Mouse (Mus musculus) midbrain, embryonic 14.5 days (tissue): ENCODE measurements around the gene Ercc1. TPM values are rescaled to one million over a fixed set of nuclear protein-coding genes. Genes with fewer than 3 reads are reported as not detected.
A peak's percentile ranks its signal among the peaks of the same experiment; 100 is the strongest.

ENCODE experiments used
- ATAC-seq: fragments of 200-750 bp; cut with Nextera tagmentation; 2 replicates; pipeline ENCODE4 v1.8.0; 2017; ENCODE audit warnings: moderate number of reproducible peaks, moderate library complexity; ENCODE audit not compliant: low FRiP score, low TSS enrichment
- DNase-seq: peaks from one replicate; pipeline ENCODE4 v3.0.0-alpha.2; 2015
- H3K27ac ChIP-seq: fragments of 300-500 bp; sonication (generic); replicated peaks from 2 replicates; pipeline ENCODE4 v1.5.1; 2014; ENCODE audit warnings: mild to moderate bottlenecking, low read depth, low read length, moderate library complexity
- H3K27me3 ChIP-seq: fragments of 300-500 bp; sonication (generic); 2 replicates; pipeline ENCODE4 v1.6.1; 2014; ENCODE audit warnings: low read length, control low read depth, mixed read lengths; ENCODE audit not compliant: control insufficient read depth, insufficient read depth
- H3K36me3 ChIP-seq: fragments of 300-500 bp; sonication (generic); 2 replicates; pipeline ENCODE4 v1.6.1; 2014; ENCODE audit warnings: low read length, control low read depth; ENCODE audit not compliant: control insufficient read depth, insufficient read depth
- H3K4me1 ChIP-seq: fragments of 300-500 bp; sonication (generic); 2 replicates; pipeline ENCODE4 v1.6.1; 2014; ENCODE audit warnings: mild to moderate bottlenecking, antibody characterized with exemption, low read length, control low read depth; ENCODE audit not compliant: control insufficient read depth, insufficient read depth
- H3K4me2 ChIP-seq: fragments of 300-500 bp; sonication (generic); 2 replicates; pipeline ENCODE4 v1.6.1; 2014; ENCODE audit warnings: mild to moderate bottlenecking, low read length, moderate library complexity
- H3K4me3 ChIP-seq: fragments of 300-500 bp; sonication (generic); replicated peaks from 2 replicates; pipeline ENCODE4 v1.5.1; 2014; ENCODE audit warnings: low read depth, low read length
- H3K9ac ChIP-seq: fragments of 300-500 bp; sonication (generic); replicated peaks from 2 replicates; pipeline ENCODE4 v1.6.1; 2014; ENCODE audit warnings: mild to moderate bottlenecking, low read length, moderate library complexity
- H3K9me3 ChIP-seq: fragments of 300-500 bp; sonication (generic); 2 replicates; pipeline ENCODE4 v1.6.1; 2016; ENCODE audit warnings: low read length, control low read depth, mixed read lengths; ENCODE audit not compliant: control insufficient read depth
- WGBS: fragments of 180-500 bp; shearing (Covaris S2); extraction: QIAGEN DNeasy Blood & Tissue Kit; methylation state at CpG from one replicate; pipeline ENCODE4 v1.1.7; 2014; 5-methylcytosine and 5-hydroxymethylcytosine counted together
- polyA plus RNA-seq: library from polyadenylated mRNA; unstranded; fragments of >200 nt; fragmentation: Nextera tagmentation; extraction: Ambion mirVana; gene quantifications from 2 replicates; pipeline ENCODE4 v1.2.1, GENCODE M21; 2014

The Ercc1 gene
- polyA plus RNA-seq, 1 experiment from 2014 or later = 78.9 TPM

GRCm38 (mm10) chr7:19337122-19337521 is 7.5 kb upstream of the Ercc1 start:
- ATAC-seq = no peak
- Histone ChIP-seq H3K9ac (no peak overlapping the region), H3K4me2 (no peak overlapping the region), H3K4me3 (no peak overlapping the region), H3K27ac (no peak overlapping the region), H3K9me3 (no peaks in the 10 kb centered on the region), H3K27me3 (peaks cover 8% of the 10 kb centered on the region; the same call in 1 of the 2 replicates), H3K4me1 (peaks cover 9% of the 10 kb centered on the region), H3K36me3 (no peaks in the 10 kb centered on the region)
- WGBS = 79% methylated on average over 10 of the region's 10 CpGs
- no peak for DNase-seq

DNA sequence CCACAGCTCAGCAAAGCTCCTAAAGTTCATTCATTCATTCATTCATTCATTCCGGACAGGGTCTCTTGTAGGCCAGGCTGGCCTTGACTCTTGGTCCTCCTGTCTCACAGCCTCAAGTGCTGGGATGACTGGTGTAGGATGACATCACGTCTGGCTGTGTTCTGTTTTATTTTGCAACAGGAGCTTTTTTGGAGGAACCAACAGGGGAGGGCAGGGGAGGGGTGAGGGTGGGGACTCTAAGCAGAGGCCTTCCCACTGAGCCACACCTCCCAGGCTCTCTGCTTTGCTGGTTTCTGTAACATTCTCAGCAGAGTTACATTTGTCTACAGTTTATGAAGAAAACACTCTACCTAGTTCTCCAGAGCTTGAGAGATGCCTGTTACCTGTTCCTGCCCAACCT is 6.5 kb upstream of the Ercc1 start:
- Histone ChIP-seq H3K4me1 (peaks cover 16% of the 10 kb centered on the region), H3K9me3 (no peaks in the 10 kb centered on the region), H3K4me2 (no peak overlapping the region), H3K27ac (no peak overlapping the region), H3K9ac (no peak overlapping the region), H3K27me3 (peaks cover 8% of the 10 kb centered on the region; the same call in 1 of the 2 replicates), H3K36me3 (no peaks in the 10 kb centered on the region), H3K4me3 (no peak overlapping the region)
- DNase-seq (no peak), ATAC-seq (no peak)
- WGBS = 67% methylated on average over 2 of the region's 2 CpGs

GRCm38 (mm10) chr7:19338596-19338995 is 6.0 kb upstream of the Ercc1 start:
- Histone ChIP-seq H3K4me1 (peaks cover 16% of the 10 kb centered on the region), H3K27ac (no peak overlapping the region), H3K9ac (no peak overlapping the region), H3K36me3 (no peaks in the 10 kb centered on the region), H3K4me2 (no peak overlapping the region), H3K27me3 (peaks cover 8% of the 10 kb centered on the region; the same call in 1 of the 2 replicates), H3K9me3 (no peaks in the 10 kb centered on the region), H3K4me3 (no peak overlapping the region)
- DNase-seq (no peak), ATAC-seq (no peak)
- 82% methylated on average over 7 of the region's 7 CpGs for WGBS

DNA sequence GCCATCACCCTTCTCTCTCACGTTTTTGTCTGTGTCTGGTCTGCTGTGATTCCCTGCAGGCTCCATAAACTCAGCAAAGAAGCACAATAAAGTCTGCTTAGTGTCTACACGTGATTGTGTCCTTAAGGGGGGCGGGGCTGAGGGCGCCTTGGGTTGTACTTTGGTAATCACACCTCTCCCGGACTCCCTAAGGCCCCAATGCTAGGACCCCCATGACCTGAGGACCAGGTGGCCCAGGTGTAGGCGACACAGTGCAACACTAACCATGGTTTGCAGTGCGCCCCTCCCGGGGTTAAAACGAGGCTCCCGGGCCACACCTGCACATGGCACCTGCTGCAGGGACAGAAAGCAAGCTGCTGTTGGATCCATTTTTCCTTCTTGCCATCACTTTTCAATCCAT is 3.3 kb upstream of the Ercc1 start:
- 27% methylated on average over 10 of the region's 10 CpGs for WGBS
- Histone ChIP-seq H3K27ac (no peak overlapping the region), H3K4me1 (peaks cover 28% of the 10 kb centered on the region), H3K9ac (no peak overlapping the region), H3K27me3 (peaks cover 8% of the 10 kb centered on the region; the same call in 1 of the 2 replicates), H3K4me2 (peak overlapping the region; percentile 86), H3K4me3 (no peak overlapping the region; the same call in 1 of the 2 replicates), H3K36me3 (no peaks in the 10 kb centered on the region), H3K9me3 (no peaks in the 10 kb centered on the region)
- no peak for ATAC-seq
- no peak for DNase-seq

GRCm38 (mm10) chr7:19341761-19342409 is 2.7 kb upstream of the Ercc1 start:
- H3K36me3 ChIP-seq = no peaks in the 10 kb centered on the region
- H3K4me3 ChIP-seq = peak overlapping the region; percentile 36
- DNase-seq (peak; percentile 25), ATAC-seq (no peak)
- WGBS = 1% methylated on average over 41 of the region's 41 CpGs
- peak overlapping the region; percentile 44; the same call in 1 of the 2 replicates for H3K9ac ChIP-seq
- H3K27ac ChIP-seq = no peak overlapping the region
- peaks cover 8% of the 10 kb centered on the region; the same call in 1 of the 2 replicates for H3K27me3 ChIP-seq
- peaks cover 28% of the 10 kb centered on the region for H3K4me1 ChIP-seq
- H3K9me3 ChIP-seq = no peaks in the 10 kb centered on the region
- H3K4me2 ChIP-seq = peak overlapping the region; percentile 86

- H3K27me3 ChIP-seq = peaks cover 8% of the 10 kb centered on the region; the same call in 1 of the 2 replicates
- WGBS = under 1% methylated on average over 27 of the region's 27 CpGs
- peaks cover 28% of the 10 kb centered on the region for H3K4me1 ChIP-seq
- no peaks in the 10 kb centered on the region for H3K36me3 ChIP-seq
- ATAC-seq (no peak), DNase-seq (peak; percentile 94)
- peak overlapping the region; percentile 36 for H3K4me3 ChIP-seq
- H3K4me2 ChIP-seq = peak overlapping the region; percentile 86
- H3K9ac ChIP-seq = peak overlapping the region; percentile 44; the same call in 1 of the 2 replicates
- no peaks in the 10 kb centered on the region for H3K9me3 ChIP-seq
- no peak overlapping the region for H3K27ac ChIP-seq
These were observed 2.0 kb upstream of the Ercc1 start for GRCm38 (mm10) chr7:19342481-19343027.

DNA sequence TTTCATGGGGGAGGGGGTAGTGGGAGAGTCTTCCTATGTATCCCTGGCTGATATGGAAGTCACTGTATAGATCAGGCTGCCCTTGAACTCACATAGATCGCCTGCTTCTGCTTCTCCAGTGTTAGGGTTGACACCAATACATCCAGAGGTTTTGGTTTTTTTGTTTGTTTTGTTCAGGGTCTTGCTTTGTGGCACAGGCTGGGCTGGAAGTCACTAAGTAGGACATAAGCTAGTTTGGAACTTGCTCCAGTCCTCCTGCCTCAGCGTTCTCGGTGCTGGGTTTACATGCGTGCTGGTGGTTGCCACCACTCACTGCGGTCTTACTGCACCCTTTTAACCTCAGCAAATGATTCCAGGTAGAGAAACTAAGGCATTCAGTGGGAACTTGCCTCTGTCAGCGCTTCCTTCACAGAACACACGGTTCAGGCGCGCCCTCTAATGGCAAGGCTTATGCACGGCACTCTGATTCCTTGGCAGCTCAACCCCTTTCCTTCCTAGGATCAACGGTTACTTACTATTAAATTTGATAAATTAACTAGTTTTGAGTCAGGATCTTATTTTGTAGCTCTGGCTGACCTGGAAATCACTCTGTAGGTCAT is 1.3 kb upstream of the Ercc1 start:
- no peaks in the 10 kb centered on the region for H3K9me3 ChIP-seq
- DNase-seq (peak; percentile 89), ATAC-seq (no peak)
- H3K4me2 ChIP-seq = peak overlapping the region; percentile 86
- H3K27me3 ChIP-seq = peaks cover 8% of the 10 kb centered on the region; the same call in 1 of the 2 replicates
- 1% methylated on average over 11 of the region's 11 CpGs for WGBS
- H3K4me3 ChIP-seq = no peak overlapping the region
- peaks cover 28% of the 10 kb centered on the region for H3K4me1 ChIP-seq
- no peak overlapping the region for H3K27ac ChIP-seq
- H3K36me3 ChIP-seq = peaks cover 3% of the 10 kb centered on the region
- no peak overlapping the region for H3K9ac ChIP-seq

- peaks cover 8% of the 10 kb centered on the region; the same call in 1 of the 2 replicates for H3K27me3 ChIP-seq
- peaks cover 28% of the 10 kb centered on the region for H3K4me1 ChIP-seq
- H3K9me3 ChIP-seq = no peaks in the 10 kb centered on the region
- DNase-seq (peak; percentile 98), ATAC-seq (peak; percentile 94)
- peak overlapping the region; percentile 84 for H3K4me2 ChIP-seq
- peak overlapping the region; percentile 82 for H3K27ac ChIP-seq
- peak overlapping the region; percentile 67 for H3K9ac ChIP-seq
- peaks cover 18% of the 10 kb centered on the region for H3K36me3 ChIP-seq
- WGBS = under 1% methylated on average over 31 of the region's 31 CpGs
- peak overlapping the region; percentile 59 for H3K4me3 ChIP-seq
These were observed 427 bp downstream of the Ercc1 start for GRCm38 (mm10) chr7:19344938-19345471.
